In the genomic region with DNA sequence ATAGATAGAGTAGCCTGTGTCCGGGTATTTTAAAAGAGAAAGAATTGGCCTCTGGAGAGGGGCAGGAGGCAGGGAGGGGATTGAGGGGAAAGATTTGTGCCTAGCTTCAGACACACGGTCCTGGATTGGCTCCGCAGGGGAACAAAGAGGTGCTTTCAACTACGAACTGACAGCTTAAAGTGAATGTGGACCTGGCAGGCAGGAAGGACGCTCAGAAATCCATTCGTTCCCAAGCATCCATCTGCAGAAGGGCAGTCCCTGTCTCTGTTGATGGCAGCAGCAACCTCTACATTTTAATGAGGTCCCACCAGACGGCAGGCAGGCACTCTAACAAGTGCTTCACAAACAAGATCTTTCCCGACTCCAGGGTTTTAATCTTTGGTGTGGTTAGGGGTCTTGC, we compare ENCODE assay signal across 9 mouse cellular contexts. TPM values are rescaled to one million over a fixed set of nuclear protein-coding genes. Genes with fewer than 3 reads are reported as not detected.
DNase-seq lines count a peak whose midpoint lies in the region; ATAC-seq lines count a peak whose summit lies in the region.
"Had no signal": no experiment of that assay in that cellular context is flagged by ENCODE, and none has a peak within 500 bp of the region (broad histone marks: within the 10 kb centered on the region; RNA-seq: fewer than 3 reads in every experiment).

No protein-coding gene starts in this region.

- no peak for ATAC-seq in megakaryocyte, adult 5-6 weeks (ENCODE audit: poor library complexity, severe bottlenecking)

- peaks cover 32% of the 10 kb centered on the region for H3K27me3 ChIP-seq in megakaryocyte, embryonic 14.5 days (replicated peaks)

- H3K9me3 ChIP-seq in megakaryocyte, embryonic 14.5 days = no peaks in the 10 kb centered on the region

- no peaks in the 10 kb centered on the region for H3K36me3 ChIP-seq in megakaryocyte, embryonic 14.5 days (replicated peaks; ENCODE audit: low read length)

- peak; percentile 3 for DNase-seq in cerebellum, adult 8-10 months
- DNase-seq in cerebellum, adult 9-11 months = no peak
- DNase-seq in heart, postnatal 4 days = peak; percentile 7
- peak; percentile 13 for DNase-seq in lung, postnatal 10 days
- DNase-seq in gastrocnemius, adult 18-20 months (ENCODE audit: low spot score) = no peak
- DNase-seq in urinary bladder, postnatal 10 days (ENCODE audit: low spot score) = no peak

- peaks cover 22% of the 10 kb centered on the region for H3K4me1 ChIP-seq in megakaryocyte, embryonic 14.5 days

- peak overlapping the region; percentile 91 for H3K4me3 ChIP-seq in megakaryocyte, embryonic 14.5 days (replicated peaks)
- H3K4me3 ChIP-seq: erythroblast, embryonic 14.5 days had no signal

RNA-seq across cellular contexts. Expression of gene Pttg1, which starts 40.3 kb away (rescaled TPM):
- 2.9 and 24.0 TPM in 2 replicates for polyA plus RNA-seq in megakaryocyte, embryonic 14.5 days (2012; ENCODE audit: insufficient read depth, low replicate concordance)
- 49.1 and 49.6 TPM in 2 replicates for total RNA-seq in megakaryocyte, adult 5-6 weeks (2015)
- 40.5 and 44.4 TPM in 2 replicates for total RNA-seq in megakaryocyte, adult 5-6 weeks (2017)
- 10 to 100 TPM; 83.5 to 98.0 TPM for total RNA-seq in heart, postnatal 4 days (2021)
- total RNA-seq in gastrocnemius, adult 18-20 months (2021) = 10 to 100 TPM; 51.6 to 56.3 TPM

RNA-seq across cellular contexts. Expression of gene Slu7, which starts 47.8 kb away (rescaled TPM):
- 2.2 and 7.3 TPM in 2 replicates for polyA plus RNA-seq in megakaryocyte, embryonic 14.5 days (2012; ENCODE audit: insufficient read depth, low replicate concordance)
- total RNA-seq in megakaryocyte, adult 5-6 weeks (2015) = 25.9 and 36.3 TPM in 2 replicates
- total RNA-seq in megakaryocyte, adult 5-6 weeks (2017) = 74.2 and 77.7 TPM in 2 replicates
- 10 to 100 TPM; 25.8 to 28.6 TPM for total RNA-seq in heart, postnatal 4 days (2021)
- 10 to 100 TPM; 34.0 to 36.5 TPM for total RNA-seq in gastrocnemius, adult 18-20 months (2021)

Comparison
In these comparisons a context has a peak if more than half of its experiments do, and no peak if none do; other contexts are left out.
1. DNase-seq: peak in cerebellum, adult 8-10 months (single experiment), heart, postnatal 4 days (single experiment) and lung, postnatal 10 days (single experiment); none in cerebellum, adult 9-11 months (single experiment), gastrocnemius, adult 18-20 months (single experiment) and urinary bladder, postnatal 10 days (single experiment).